Mouse (Mus musculus): ENCODE data around the gene Krtap28-13.

The Krtap28-13 gene

GRCm38 (mm10) chr1:83091268-83091667 is 30.5 kb downstream of the Krtap28-13 start:
- no peak for DNase-seq (ENCODE audit: low spot score in 2 of 2)

- no peak for DNase-seq (ENCODE audit: low spot score in 2 of 2)
Measured at GRCm38 (mm10) chr1:83096935-83097334, 36.2 kb downstream of the Krtap28-13 start.

- DNase-seq (ENCODE audit: low spot score in 2 of 2): no peak
Measured at GRCm38 (mm10) chr1:83099160-83099559, 38.4 kb downstream of the Krtap28-13 start.

- DNase-seq (ENCODE audit: low spot score in 2 of 2): no peak
Measured at GRCm38 (mm10) chr1:83099580-83100137, 38.9 kb downstream of the Krtap28-13 start.

- no peak for DNase-seq (ENCODE audit: low spot score in 2 of 2)
Measured at GRCm38 (mm10) chr1:83101891-83102290, 41.2 kb downstream of the Krtap28-13 start.

GRCm38 (mm10) chr1:83105464-83105863 is 44.7 kb downstream of the Krtap28-13 start:
- DNase-seq (ENCODE audit: low spot score in 2 of 2): no peak

GRCm38 (mm10) chr1:83107410-83107978 is 46.8 kb downstream of the Krtap28-13 start:
- DNase-seq (ENCODE audit: low spot score in 2 of 2): no peak

GRCm38 (mm10) chr1:83110992-83111391 is 50.3 kb downstream of the Krtap28-13 start:
- no peak for DNase-seq (ENCODE audit: low spot score in 2 of 2)

All from urinary bladder, postnatal 36 days (tissue).